Mouse (Mus musculus) right cerebral cortex, postnatal 4 days (tissue): ENCODE measurements around the gene Lce1g.

Experiments
- DNase-seq: peaks from one replicate; pipeline ENCODE4 v3.0.0-alpha.2; 2022

Gene Lce1g

GRCm38 (mm10) chr3:92752238-92752637, at the start of gene Lce1g:
Gene Lce1g, minus strand, starts transcription at chr3:92752338.
- DNase-seq: no peak

GRCm38 (mm10) chr3:92790414-92790813, 38.3 kb upstream of the Lce1g start, which contains the start of gene Lce1j:
Gene Lce1j, minus strand, starts transcription at chr3:92790514.
- DNase-seq: no peak

- no peak for DNase-seq
These were observed 26.7 kb upstream of the Lce1g start, which contains the start of gene Lce1i for GRCm38 (mm10) chr3:92778799-92779198. Gene Lce1i, minus strand, starts transcription at chr3:92778899.

GRCm38 (mm10) chr3:92771573-92771972, 19.4 kb upstream of the Lce1g start:
- DNase-seq: no peak

GRCm38 (mm10) chr3:92764965-92765364, 12.8 kb upstream of the Lce1g start, which contains the start of gene Lce1h:
Gene Lce1h, minus strand, starts transcription at chr3:92765065.
- no peak for DNase-seq

GRCm38 (mm10) chr3:92753197-92753596, 1.1 kb upstream of the Lce1g start:
- DNase-seq: no peak

GRCm38 (mm10) chr3:92738996-92739395, 13.1 kb downstream of the Lce1g start, which contains the start of gene Gm38119:
Gene Gm38119, minus strand, starts transcription at chr3:92739096.
- DNase-seq: no peak

- DNase-seq: no peak
These were observed 29.5 kb downstream of the Lce1g start for GRCm38 (mm10) chr3:92722631-92723030.

GRCm38 (mm10) chr3:92720250-92720649, 31.9 kb downstream of the Lce1g start, which contains the start of gene Lce1f:
Gene Lce1f, minus strand, starts transcription at chr3:92720350.
- no peak for DNase-seq

GRCm38 (mm10) chr3:92715122-92715521, 37.0 kb downstream of the Lce1g start:
- DNase-seq: no peak

GRCm38 (mm10) chr3:92708974-92709373, 43.2 kb downstream of the Lce1g start, which contains the start of gene Lce1e:
Gene Lce1e, minus strand, starts transcription at chr3:92709074.
- DNase-seq: no peak
